Mouse (Mus musculus) embryonic fibroblast, embryonic 13.5 days (primary cell): ENCODE results near the gene Pex19.

Source experiments
- CTCF ChIP-seq: IDR thresholded peaks from 2 replicates; pipeline ENCODE4 v1.5.1; 2011; ENCODE audit warnings: mild to moderate bottlenecking, control low read depth, low read length, moderate library complexity, borderline replicate concordance; ENCODE audit not compliant: insufficient read depth
- POLR2A ChIP-seq: IDR thresholded peaks from 2 replicates; pipeline ENCODE4 v1.6.1; 2011; ENCODE audit warnings: low read depth, mild to moderate bottlenecking, control low read depth, low read length, moderate library complexity

GRCm38 (mm10) chr1:172094295-172094694 is 32.3 kb upstream of the Pex19 start:
- no peak for TF ChIP-seq POLR2A
- no peak for TF ChIP-seq CTCF
